Mouse (Mus musculus): Measurements from ENCODE around the gene Pdgfa. TPM values are rescaled to one million over a fixed set of nuclear protein-coding genes. Genes with fewer than 3 reads are reported as not detected.

Gene Pdgfa
- total RNA-seq, 1 experiment from 2014 or later: not detected

GRCm38 (mm10) chr5:138931836-138932235 lies 65.3 kb downstream of the Pdgfa start:
- no peak for ATAC-seq (ENCODE audit: extremely low read depth, insufficient number of reproducible peaks, low FRiP score, poor library complexity, severe bottlenecking)

- no peak for ATAC-seq (ENCODE audit: extremely low read depth, insufficient number of reproducible peaks, low FRiP score, poor library complexity, severe bottlenecking)
Measured at GRCm38 (mm10) chr5:138929879-138930507, 67.2 kb downstream of the Pdgfa start.

Other genes starting within 250 kb of the Pdgfa start
- gene Fam20c, start 242.9 kb downstream of the Pdgfa start, total RNA-seq (2017): 1.2 and 1.3 TPM in 2 replicates
- not detected in 2 replicates for gene Gm5294, start 177.3 kb downstream of the Pdgfa start, total RNA-seq (2017)
- gene Prkar1b, start 152.6 kb upstream of the Pdgfa start, total RNA-seq (2017): not detected in 2 replicates
- 7.2 and 10.3 TPM in 2 replicates for gene Dnaaf5, start 152.9 kb upstream of the Pdgfa start, total RNA-seq (2017)
- 63.8 and 72.3 TPM in 2 replicates for gene Sun1, start 203.3 kb upstream of the Pdgfa start, total RNA-seq (2017)

Data from neutrophil, adult 5-6 weeks (primary cell).